Mouse (Mus musculus) frontal cortex, adult 2 months (tissue): ENCODE measurements around the gene Rpgrip1l. TPM values are rescaled to one million over a fixed set of nuclear protein-coding genes. Genes with fewer than 3 reads are reported as not detected.

Source experiments
- DNase-seq, 2 experiments: peaks; one replicate each; pipeline ENCODE4 v3.0.0; 2022; ENCODE audit warnings: low spot score in 1 of 2; ENCODE audit errors: extremely low spot score in 1 of 2
- polyA plus RNA-seq: library from polyadenylated mRNA; depleted of rRNA; stranded (reverse); fragments of >200 nt; gene quantifications from 2 replicates; pipeline ENCODE4 v1.2.3, GENCODE M21; 2012

Rpgrip1l gene
- polyA plus RNA-seq, 1 experiment: 8.9 TPM

- peak in 1 of 2 experiments; percentile 27 for DNase-seq
Observed at GRCm38 (mm10) chr8:91217062-91217905, 95.8 kb downstream of the Rpgrip1l start.

GRCm38 (mm10) chr8:91214287-91214686 is 98.8 kb downstream of the Rpgrip1l start:
- DNase-seq: no peak

GRCm38 (mm10) chr8:91212948-91213347 is 100.1 kb downstream of the Rpgrip1l start:
- no peak for DNase-seq

- no peak for DNase-seq
Observed at GRCm38 (mm10) chr8:91209658-91210057, 103.4 kb downstream of the Rpgrip1l start.

- no peak for DNase-seq
Observed at GRCm38 (mm10) chr8:91207676-91208075, 105.4 kb downstream of the Rpgrip1l start.

- DNase-seq: no peak
Observed at GRCm38 (mm10) chr8:91205897-91206296, 107.2 kb downstream of the Rpgrip1l start.

- DNase-seq: no peak
Observed at GRCm38 (mm10) chr8:91201184-91201583, 111.9 kb downstream of the Rpgrip1l start.

- DNase-seq: no peak
Observed at GRCm38 (mm10) chr8:91199876-91200275, 113.2 kb downstream of the Rpgrip1l start, which contains the start of gene Aktip. Gene Aktip (minus strand): TSS chr8:91199976.

- DNase-seq: no peak
Observed at GRCm38 (mm10) chr8:91198036-91198435, 115.0 kb downstream of the Rpgrip1l start.

- DNase-seq: no peak
Observed at GRCm38 (mm10) chr8:91197233-91197632, 115.8 kb downstream of the Rpgrip1l start.

GRCm38 (mm10) chr8:91196661-91197060 is 116.4 kb downstream of the Rpgrip1l start:
- DNase-seq: no peak

- no peak for DNase-seq
Observed at GRCm38 (mm10) chr8:91194081-91194480, 119.0 kb downstream of the Rpgrip1l start.

- no peak for DNase-seq
Observed at GRCm38 (mm10) chr8:91192941-91193340, 120.1 kb downstream of the Rpgrip1l start.

- peak in 1 of 2 experiments; percentile 77 for DNase-seq
Observed at GRCm38 (mm10) chr8:91190816-91191340, 122.2 kb downstream of the Rpgrip1l start.

- no peak for DNase-seq
Observed at GRCm38 (mm10) chr8:91188152-91188551, 124.9 kb downstream of the Rpgrip1l start.

GRCm38 (mm10) chr8:91186372-91186771 is 126.7 kb downstream of the Rpgrip1l start:
- DNase-seq: no peak

- no peak for DNase-seq
Observed at GRCm38 (mm10) chr8:91177708-91178107, 135.4 kb downstream of the Rpgrip1l start.

- DNase-seq: no peak
Observed at GRCm38 (mm10) chr8:91176176-91176575, 136.9 kb downstream of the Rpgrip1l start.

GRCm38 (mm10) chr8:91171605-91172004 is 141.5 kb downstream of the Rpgrip1l start:
- DNase-seq: no peak

- peak in 1 of 2 experiments; percentile 28 for DNase-seq
Observed at GRCm38 (mm10) chr8:91170914-91171313, 142.1 kb downstream of the Rpgrip1l start.

GRCm38 (mm10) chr8:91170152-91170551 is 142.9 kb downstream of the Rpgrip1l start:
- DNase-seq: no peak
